Mouse (Mus musculus) erythroblast, embryonic 14.5 days (primary cell): ENCODE results near the gene C1qtnf1. TPM values are rescaled to one million over a fixed set of nuclear protein-coding genes. Genes with fewer than 3 reads are reported as not detected.

Experiments
- H3K27me3 ChIP-seq: 2 replicates; pipeline ENCODE4 v1.6.1; 2012; ENCODE audit warnings: inconsistent platforms; ENCODE audit not compliant: control insufficient read depth
- H3K36me3 ChIP-seq: 2 replicates; pipeline ENCODE4 v1.6.1; 2012; ENCODE audit warnings: mild to moderate bottlenecking, inconsistent platforms; ENCODE audit not compliant: control insufficient read depth
- H3K4me1 ChIP-seq: 2 replicates; pipeline ENCODE4 v1.6.1; 2012; ENCODE audit warnings: inconsistent platforms; ENCODE audit not compliant: control insufficient read depth
- H3K4me3 ChIP-seq: replicated peaks from 2 replicates; pipeline ENCODE3; 2012; ENCODE audit warnings: moderate library complexity, mild to moderate bottlenecking, inconsistent platforms
- H3K9me3 ChIP-seq: 2 replicates; pipeline ENCODE4 v1.6.1; 2012; ENCODE audit warnings: low read length, inconsistent platforms, mixed read lengths; ENCODE audit not compliant: control insufficient read depth
- GATA1 ChIP-seq: IDR thresholded peaks from 2 replicates; pipeline ENCODE4 v1.6.1; 2012; ENCODE audit warnings: low read length, inconsistent platforms, mixed read lengths
- TAL1 ChIP-seq: IDR thresholded peaks from 3 replicates; pipeline ENCODE4 v1.6.1; 2012; ENCODE audit warnings: low read length, inconsistent platforms, mixed read lengths
- polyA plus RNA-seq: library from polyadenylated mRNA; stranded (reverse); fragments of >175 nt; gene quantifications from 2 replicates; pipeline ENCODE4 v1.2.3, GENCODE M21; 2012

C1qtnf1 gene
- polyA plus RNA-seq, 1 experiment: not detected

DNA sequence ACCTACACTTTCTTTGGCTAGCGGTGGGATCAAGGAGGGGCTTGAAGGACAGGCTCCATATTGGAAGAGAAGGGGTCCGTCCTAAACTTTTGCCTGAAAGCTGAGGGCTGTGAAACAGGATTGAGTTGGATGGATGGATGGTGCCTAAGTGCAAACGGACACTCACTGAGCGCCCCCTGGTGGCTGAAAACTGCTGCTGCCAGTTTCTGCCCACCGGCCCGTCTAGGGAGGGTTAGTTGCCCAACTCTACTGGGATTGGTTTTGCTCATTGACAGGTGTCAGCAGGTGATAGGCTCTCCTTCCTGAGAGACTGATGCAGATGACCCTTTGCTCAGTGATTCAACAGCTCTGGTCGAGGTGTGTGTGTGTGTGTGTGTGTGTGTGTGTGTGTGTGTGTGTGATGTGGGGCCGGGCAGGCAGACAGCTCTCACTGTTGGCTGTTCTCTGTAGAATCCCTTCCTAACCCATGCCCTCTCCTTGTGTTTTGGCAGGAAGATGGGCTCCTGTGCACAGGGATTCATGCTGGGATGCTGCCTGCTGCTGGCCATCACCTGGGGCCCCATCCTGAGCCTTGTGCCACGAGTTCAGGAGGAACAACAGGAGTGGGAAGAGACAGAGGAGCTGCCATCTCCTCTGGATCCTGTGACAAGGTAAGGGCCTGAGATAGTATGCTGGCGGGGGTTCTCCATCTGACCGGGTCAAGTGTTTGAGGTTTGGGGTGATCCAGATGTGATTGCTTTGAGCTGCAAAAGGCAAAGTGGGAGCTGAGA is 15.4 kb downstream of the C1qtnf1 start:
- no peaks in the 10 kb centered on the region; the same call in 1 of the 2 replicates for H3K4me1 ChIP-seq
- no peaks in the 10 kb centered on the region for H3K36me3 ChIP-seq
- H3K27me3 ChIP-seq: no peaks in the 10 kb centered on the region
- no peak overlapping the region for H3K4me3 ChIP-seq
- H3K9me3 ChIP-seq: peaks cover 5% of the 10 kb centered on the region
- TF ChIP-seq GATA1 (no peak), TAL1 (no peak)

DNA sequence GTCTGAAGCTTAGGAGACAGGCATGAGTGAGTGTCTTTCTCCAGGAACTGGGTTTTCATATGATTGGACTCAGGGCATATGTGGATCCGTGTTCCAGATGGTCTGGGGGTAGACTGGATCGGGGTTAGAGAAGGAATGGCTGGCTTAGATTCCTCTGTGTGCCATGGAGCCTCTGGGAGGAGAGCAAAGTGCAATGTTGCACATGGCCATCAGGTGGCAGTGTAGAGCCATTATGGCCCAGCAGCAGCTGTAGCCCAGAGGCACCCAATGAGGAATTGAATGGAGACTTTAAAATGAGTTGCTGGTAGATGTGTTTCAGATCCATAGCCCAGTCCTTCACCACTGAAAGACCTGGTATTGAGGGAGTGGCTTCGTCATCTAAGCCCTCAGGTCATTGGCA is 17.8 kb downstream of the C1qtnf1 start:
- no peaks in the 10 kb centered on the region for H3K27me3 ChIP-seq
- no peaks in the 10 kb centered on the region for H3K36me3 ChIP-seq
- H3K4me1 ChIP-seq: no peaks in the 10 kb centered on the region; the same call in 1 of the 2 replicates
- TF ChIP-seq TAL1 (no peak), GATA1 (no peak)
- peaks cover 5% of the 10 kb centered on the region for H3K9me3 ChIP-seq
- no peak overlapping the region for H3K4me3 ChIP-seq

DNA sequence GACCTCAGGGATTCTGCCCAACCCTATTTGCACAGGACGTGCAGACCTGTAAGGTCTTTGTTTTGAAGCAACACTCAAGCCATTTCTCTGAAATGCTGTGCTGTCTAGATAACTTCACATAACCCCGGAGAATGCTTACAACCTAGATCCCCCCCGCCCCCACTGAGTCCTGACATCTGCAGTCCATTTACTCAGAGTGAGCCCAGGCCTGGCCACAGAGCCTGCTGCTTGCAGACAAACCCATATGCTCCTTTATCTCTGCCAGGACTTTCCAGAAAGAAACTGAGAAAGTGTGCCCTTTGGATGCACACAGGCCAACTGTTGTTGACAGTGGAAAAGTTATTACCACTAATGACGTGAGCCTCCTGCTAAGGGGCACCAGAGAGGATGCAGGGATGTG is 19.3 kb downstream of the C1qtnf1 start:
- TF ChIP-seq TAL1 (no peak), GATA1 (no peak)
- Histone ChIP-seq H3K4me3 (no peak overlapping the region), H3K27me3 (no peaks in the 10 kb centered on the region), H3K9me3 (no peaks in the 10 kb centered on the region), H3K36me3 (no peaks in the 10 kb centered on the region), H3K4me1 (no peaks in the 10 kb centered on the region)

DNA sequence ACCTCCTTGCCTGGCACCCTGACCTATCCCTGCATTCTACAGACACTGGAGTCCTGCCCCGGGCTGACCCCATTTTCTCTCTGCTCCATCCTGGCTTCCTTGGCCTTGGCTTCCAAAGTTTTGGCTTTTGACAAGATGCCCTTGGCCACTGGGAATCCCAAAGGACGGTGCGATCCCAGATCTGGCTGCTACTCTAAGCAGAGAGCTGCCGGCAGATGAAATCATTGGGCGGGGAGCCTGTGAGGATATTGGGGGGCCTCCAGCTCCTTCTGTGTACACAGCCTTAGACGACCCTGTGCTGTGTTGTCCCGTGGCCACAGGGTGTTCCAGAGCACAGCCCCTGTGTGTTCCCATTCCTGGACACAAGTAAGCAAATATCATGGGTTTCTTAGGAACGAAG is 20.4 kb downstream of the C1qtnf1 start:
- no peak overlapping the region for H3K4me3 ChIP-seq
- H3K4me1 ChIP-seq: no peaks in the 10 kb centered on the region
- no peaks in the 10 kb centered on the region for H3K9me3 ChIP-seq

DNA sequence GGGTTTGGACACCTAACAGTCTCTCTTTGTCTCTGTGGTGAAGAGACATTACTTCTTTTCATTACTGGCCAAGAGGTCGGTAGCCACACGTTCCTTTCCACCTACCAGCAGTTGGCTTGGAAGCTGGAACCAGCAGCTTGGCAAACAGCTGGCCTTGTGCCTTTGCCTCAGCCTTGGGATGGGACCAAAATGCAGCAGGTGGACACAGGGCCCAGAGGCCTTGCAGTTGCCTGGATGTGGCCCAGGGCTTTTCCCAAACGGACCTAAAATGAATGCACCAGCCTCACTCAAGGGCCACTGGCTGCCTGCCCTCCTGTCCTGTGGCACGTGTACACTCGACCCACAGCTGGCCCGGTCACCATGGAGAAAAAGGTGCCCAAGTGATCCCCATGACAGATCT is 23.2 kb downstream of the C1qtnf1 start:
- Histone ChIP-seq H3K4me3 (no peak overlapping the region), H3K36me3 (no peaks in the 10 kb centered on the region), H3K4me1 (no peaks in the 10 kb centered on the region), H3K27me3 (no peaks in the 10 kb centered on the region), H3K9me3 (no peaks in the 10 kb centered on the region)
- TF ChIP-seq GATA1 (no peak), TAL1 (no peak)

More for the DNA sequence above, 20.4 kb downstream of the C1qtnf1 start:
- H3K36me3 ChIP-seq: no peaks in the 10 kb centered on the region
- TF ChIP-seq TAL1 (no peak), GATA1 (no peak)
- no peaks in the 10 kb centered on the region for H3K27me3 ChIP-seq

DNA sequence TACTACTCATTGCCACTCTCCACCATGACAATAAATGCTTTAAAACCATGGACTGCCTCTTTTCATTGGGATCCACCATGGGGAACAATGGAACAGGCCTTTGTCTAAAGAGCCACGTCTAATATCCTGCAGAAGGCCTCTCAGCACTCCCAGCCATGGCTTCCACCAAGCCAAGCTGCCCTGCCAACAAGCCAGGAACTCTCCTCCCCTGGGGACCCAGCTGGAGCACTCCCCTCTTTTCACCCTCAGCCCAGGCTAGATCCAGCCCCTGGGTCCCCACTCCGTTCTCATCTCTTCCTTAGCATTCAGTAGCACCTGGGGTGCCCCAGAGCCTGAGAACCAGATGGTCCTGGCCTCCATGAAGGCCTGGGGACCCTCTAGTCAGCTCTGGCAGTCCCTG is 25.0 kb downstream of the C1qtnf1 start:
- no peaks in the 10 kb centered on the region for H3K9me3 ChIP-seq
- no peaks in the 10 kb centered on the region for H3K4me1 ChIP-seq
- no peaks in the 10 kb centered on the region for H3K27me3 ChIP-seq
- no peak for TF ChIP-seq GATA1
- TF ChIP-seq TAL1: no peak
- H3K4me3 ChIP-seq: no peak overlapping the region
- H3K36me3 ChIP-seq: no peaks in the 10 kb centered on the region

DNA sequence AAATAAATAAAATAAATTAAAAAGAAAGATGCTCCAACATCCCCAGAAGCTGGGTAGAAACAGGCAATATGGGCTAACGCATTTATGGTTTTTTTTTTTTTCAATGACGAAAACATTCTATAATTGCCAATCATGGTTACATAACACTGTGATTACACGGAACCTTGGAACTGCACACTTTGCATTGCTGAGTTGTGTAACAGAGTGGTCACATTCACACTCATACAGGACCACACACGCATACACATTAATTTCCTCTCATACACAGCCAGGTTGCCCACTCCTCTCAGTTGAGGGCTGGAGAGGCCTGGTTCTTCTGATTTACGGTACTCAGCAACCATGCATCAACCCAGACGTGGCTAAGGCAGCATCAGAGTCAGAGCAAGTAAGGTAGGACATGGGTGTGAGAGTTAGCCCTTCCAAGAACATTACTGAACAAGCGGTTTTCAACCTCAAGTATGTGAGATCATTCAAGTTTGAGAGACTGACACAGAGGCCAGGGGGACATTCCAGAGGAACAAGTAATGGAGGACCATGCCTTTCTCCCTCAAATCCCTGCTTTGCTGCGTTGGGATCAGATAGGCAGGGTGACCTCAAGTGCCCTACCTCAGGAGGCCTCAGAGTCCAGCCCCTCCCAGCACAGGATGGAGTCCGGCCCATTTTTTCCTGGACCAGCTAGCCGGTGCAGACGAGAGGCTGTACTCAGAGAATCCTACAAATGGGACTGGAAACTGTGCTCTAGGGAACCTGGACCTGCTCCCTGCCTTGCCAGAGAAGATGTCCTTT is 26.1 kb downstream of the C1qtnf1 start:
- Histone ChIP-seq H3K4me3 (no peak overlapping the region), H3K27me3 (no peaks in the 10 kb centered on the region), H3K9me3 (no peaks in the 10 kb centered on the region), H3K4me1 (no peaks in the 10 kb centered on the region), H3K36me3 (no peaks in the 10 kb centered on the region)
- TF ChIP-seq TAL1 (no peak), GATA1 (no peak)

DNA sequence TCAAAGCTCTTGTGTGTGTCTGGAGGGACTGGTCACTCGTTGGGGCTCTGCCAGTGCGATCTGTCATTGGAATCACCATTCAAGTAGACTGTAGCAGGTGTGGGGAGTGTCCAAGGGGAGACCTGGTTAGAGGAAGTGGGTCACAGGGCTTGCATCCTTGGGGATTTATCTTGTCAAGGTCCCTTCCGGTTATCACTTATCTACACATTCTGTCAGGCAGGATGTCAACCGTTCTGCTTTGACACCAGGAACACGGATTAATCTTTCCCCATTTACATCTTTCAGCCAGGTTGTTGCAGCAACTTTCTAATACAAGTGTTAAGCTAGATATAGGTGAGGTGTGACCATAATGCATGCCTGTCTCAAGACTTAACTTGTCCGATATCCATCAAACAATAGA is 27.8 kb downstream of the C1qtnf1 start:
- TF ChIP-seq GATA1: no peak
- no peak for TF ChIP-seq TAL1
- no peaks in the 10 kb centered on the region for H3K27me3 ChIP-seq
- no peaks in the 10 kb centered on the region for H3K4me1 ChIP-seq
- no peak overlapping the region for H3K4me3 ChIP-seq
- H3K9me3 ChIP-seq: peaks cover 5% of the 10 kb centered on the region
- H3K36me3 ChIP-seq: no peaks in the 10 kb centered on the region

DNA sequence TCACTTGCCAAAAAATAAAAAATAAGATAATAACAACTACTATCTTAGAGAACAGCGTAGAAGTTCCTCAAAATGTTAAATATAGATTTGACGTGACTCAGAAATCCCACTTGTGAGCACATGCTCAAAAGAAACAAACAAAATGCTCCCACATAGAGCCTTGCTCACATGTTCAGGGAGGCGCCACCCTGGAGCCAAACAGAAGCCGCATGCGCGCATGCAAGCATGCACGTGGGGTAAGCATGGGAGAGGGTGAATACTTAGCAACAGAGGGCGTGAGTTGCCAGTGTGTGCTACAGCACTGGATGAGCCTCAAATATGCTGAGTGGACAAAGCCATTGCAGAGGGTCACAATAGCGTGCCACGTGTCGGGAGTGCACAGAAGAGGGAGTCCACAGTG is 28.9 kb downstream of the C1qtnf1 start:
- Histone ChIP-seq H3K36me3 (no peaks in the 10 kb centered on the region), H3K9me3 (peaks cover 5% of the 10 kb centered on the region), H3K4me3 (no peak overlapping the region), H3K4me1 (no peaks in the 10 kb centered on the region), H3K27me3 (no peaks in the 10 kb centered on the region)
- TF ChIP-seq TAL1 (no peak), GATA1 (no peak)
